13 mouse cellular contexts compared by ENCODE assay signal in genomic region chr12:118164785-118165184, GRCm38 (mm10).
"Had no signal": no experiment of that assay in that cellular context is flagged by ENCODE, and none has a peak within 500 bp of the region (broad histone marks: within the 10 kb centered on the region; RNA-seq: fewer than 3 reads in every experiment).

No protein-coding gene starts in this region.

- ATAC-seq: hindbrain, postnatal 0 days; intestine, postnatal 0 days; liver, postnatal 0 days; midbrain, embryonic 15.5 days had no signal

- H3K9ac ChIP-seq: limb, embryonic 12.5 days; liver, embryonic 13.5 days; liver, postnatal 0 days; midbrain, embryonic 15.5 days; neural tube, embryonic 12.5 days had no signal

- H3K4me1 ChIP-seq: limb, embryonic 12.5 days; liver, embryonic 13.5 days; neural tube, embryonic 12.5 days had no signal

- H3K27ac ChIP-seq: hindbrain, postnatal 0 days; layer of hippocampus, adult 2 months; limb, embryonic 12.5 days; liver, embryonic 13.5 days; midbrain, embryonic 15.5 days; neural tube, embryonic 12.5 days had no signal

- H3K36me3 ChIP-seq: limb, embryonic 12.5 days; liver, embryonic 13.5 days; midbrain, embryonic 15.5 days; neural tube, embryonic 12.5 days had no signal

- DNase-seq: kidney, adult 9 months; kidney, postnatal 4 days; liver; liver, embryonic 13.5 days; liver, postnatal 0 days; thymus, adult 2 months; thymus, postnatal 25 days had no signal

- H3K4me2 ChIP-seq: limb, embryonic 12.5 days; liver, embryonic 13.5 days; midbrain, embryonic 15.5 days; neural tube, embryonic 12.5 days had no signal

- H3K4me3 ChIP-seq: layer of hippocampus, adult 2 months; limb, embryonic 12.5 days; liver, embryonic 13.5 days; midbrain, embryonic 15.5 days; neural tube, embryonic 12.5 days had no signal

- H3K9me3 ChIP-seq: liver, embryonic 13.5 days; midbrain, embryonic 15.5 days had no signal

- H3K27me3 ChIP-seq: limb, embryonic 12.5 days; liver, embryonic 13.5 days; midbrain, embryonic 15.5 days; neural tube, embryonic 12.5 days had no signal
